8 mouse cellular contexts compared by ENCODE assay signal in the genomic region with DNA sequence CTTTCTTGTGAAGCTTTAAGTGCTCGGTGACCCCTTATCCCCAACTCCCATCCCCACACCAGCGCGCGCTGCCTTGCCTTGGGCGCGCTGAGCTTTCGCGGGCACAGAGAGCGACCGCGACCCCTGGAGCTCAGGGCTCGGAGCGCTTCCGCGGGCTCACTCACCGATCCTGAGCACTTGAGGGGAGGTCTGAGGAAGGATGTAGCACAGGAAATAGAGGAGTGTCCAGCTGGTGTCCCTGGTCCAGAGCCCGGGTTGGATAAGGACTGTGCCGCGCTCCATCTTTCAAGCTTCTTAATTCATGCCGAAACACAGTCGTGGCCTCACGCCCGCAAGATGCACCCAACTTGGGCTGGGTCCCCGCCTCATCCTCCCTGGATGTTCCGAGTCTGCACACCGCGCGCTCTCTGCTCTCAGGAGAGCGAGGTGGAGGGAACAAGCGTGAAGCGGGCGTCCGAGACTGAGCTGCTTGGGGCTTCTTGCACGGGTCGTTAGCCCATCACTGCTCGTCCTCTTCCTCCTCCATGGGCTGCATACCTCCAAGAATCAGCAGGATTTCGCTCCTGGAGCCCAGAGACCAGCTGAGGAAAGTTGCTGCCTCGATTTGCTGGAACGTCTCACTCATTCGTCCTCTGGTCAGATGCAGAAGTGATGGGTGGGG. TPM values are rescaled to one million over a fixed set of nuclear protein-coding genes. Genes with fewer than 3 reads are reported as not detected.
DNase-seq lines count a peak whose midpoint lies in the region; ATAC-seq and TF ChIP-seq lines count a peak whose summit lies in the region.

No protein-coding gene starts in this region.

- no peak overlapping the region for H3K27ac ChIP-seq in layer of hippocampus, adult 2 months
- no peak overlapping the region for H3K27ac ChIP-seq in midbrain, embryonic 12.5 days (replicated peaks)

- H3K27me3 ChIP-seq in midbrain, embryonic 12.5 days, result peaks cover 44% of the 10 kb centered on the region

- intact Hi-C loops in heart, postnatal 36 days (cut with DNase I), result loop anchor here (5.0 kb wide), 1 partner anchor 1478 kb away; no protein-coding TSS in a partner anchor

- peak overlapping the region; percentile 51 for H3K4me3 ChIP-seq in layer of hippocampus, adult 2 months
- peak overlapping the region; percentile 48 for H3K4me3 ChIP-seq in midbrain, embryonic 12.5 days

- ATAC-seq in midbrain, embryonic 12.5 days (ENCODE audit: low FRiP score, low read depth), result peak; percentile 75

- 0 out of 2 replicates have a peak, but pooled peaks cover 4% of the 10 kb centered on the region for H3K4me1 ChIP-seq in midbrain, embryonic 12.5 days

- under 1% methylated on average over 40 of the region's 40 CpGs for WGBS in midbrain, embryonic 12.5 days

- H3K4me2 ChIP-seq in midbrain, embryonic 12.5 days (replicated peaks), result peak overlapping the region; percentile 83

- H3K36me3 ChIP-seq in midbrain, embryonic 12.5 days, result no peaks in the 10 kb centered on the region

- H3K9me3 ChIP-seq in midbrain, embryonic 12.5 days, result no peaks in the 10 kb centered on the region

- H3K9ac ChIP-seq in midbrain, embryonic 12.5 days (replicated peaks), result peak overlapping the region; percentile 48

- TF ChIP-seq CTCF in layer of hippocampus, adult 2 months (conservative IDR thresholded peaks at IDR 0.05), result no peak

- DNase-seq in layer of hippocampus, adult 2 months (ENCODE audit: low spot score in 2 of 2), result no peak
- DNase-seq in layer of hippocampus, postnatal 36 days, result no peak
- peak; percentile 66 for DNase-seq in embryo, embryonic 11 days
- DNase-seq in frontal cortex, postnatal 25 days (ENCODE audit: low spot score in 2 of 2), result peak; percentile 5 to 7
- DNase-seq in urinary bladder, postnatal 4 days (ENCODE audit: low spot score in 2 of 2), result no peak
- DNase-seq in lung, postnatal 4 days, result no peak
- no peak for DNase-seq in heart, postnatal 36 days

RNA-seq across cellular contexts. Expression of gene Grik1, which starts 0.5 kb away (rescaled TPM):
- 10 to 100 TPM; 12.7 to 14.6 TPM for total RNA-seq in layer of hippocampus, adult 2 months (2021)
- 10 to 100 TPM; 14.5 to 14.9 TPM for total RNA-seq in layer of hippocampus, postnatal 36 days (2021)
- polyA plus RNA-seq in midbrain, embryonic 12.5 days (2016; fragmentation: Nextera tagmentation; extraction: Ambion mirVana), result 4.9 and 5.2 TPM in 2 replicates
- total RNA-seq in heart, postnatal 36 days (2021), result not detected

Comparison
In these comparisons a context has a peak if more than half of its experiments do, and no peak if none do; other contexts are left out.
1. DNase-seq: peak in embryo, embryonic 11 days (single experiment) and frontal cortex, postnatal 25 days (2 of 2); none in layer of hippocampus, adult 2 months (0 of 2), layer of hippocampus, postnatal 36 days (0 of 2), urinary bladder, postnatal 4 days (0 of 2), lung, postnatal 4 days (0 of 2) and heart, postnatal 36 days (0 of 2).
2. RNA of gene Grik1, which starts 0.5 kb away (total RNA-seq): 14.5 to 14.9 TPM in layer of hippocampus, postnatal 36 days and 12.7 to 14.6 TPM in layer of hippocampus, adult 2 months; not detected in heart, postnatal 36 days; every median in the first group is over 10 times any median in the second.